Mouse (Mus musculus): ENCODE results near the gene Recql5. TPM values are rescaled to one million over a fixed set of nuclear protein-coding genes. Genes with fewer than 3 reads are reported as not detected.

Recql5 gene
- polyA plus RNA-seq, 1 experiment from 2014 or later, result 20.7 TPM

GRCm38 (mm10) chr11:115964977-115965604 is 31.8 kb upstream of the Recql5 start:
- no peak for ATAC-seq (replicated peaks; ENCODE audit: low FRiP score, low TSS enrichment, low read depth)
- WGBS, result 73% methylated on average over 10 of the region's 10 CpGs

GRCm38 (mm10) chr11:115962651-115963412 is 29.6 kb upstream of the Recql5 start:
- no peak overlapping the region for H3K9ac ChIP-seq (ENCODE audit: low read length)
- ATAC-seq (replicated peaks; ENCODE audit: low FRiP score, low TSS enrichment, low read depth) (no peak), DNase-seq (ENCODE audit: low spot score) (no peak)
- no peaks in the 10 kb centered on the region for H3K27me3 ChIP-seq (replicated peaks; ENCODE audit: control insufficient read depth, insufficient read depth, low read length)
- H3K4me2 ChIP-seq (ENCODE audit: low read length), result no peak overlapping the region
- H3K36me3 ChIP-seq (ENCODE audit: control insufficient read depth, insufficient read depth, low read length), result peaks cover 81% of the 10 kb centered on the region
- H3K4me1 ChIP-seq (replicated peaks; ENCODE audit: control insufficient read depth, insufficient read depth, low read length), result no peaks in the 10 kb centered on the region
- 90% methylated on average over 9 of the region's 9 CpGs for WGBS
- H3K27ac ChIP-seq (ENCODE audit: low read depth), result no peak overlapping the region
- H3K9me3 ChIP-seq (ENCODE audit: control insufficient read depth, low read length), result no peaks in the 10 kb centered on the region
- H3K4me3 ChIP-seq (ENCODE audit: low read depth, low read length), result no peak overlapping the region

More at GRCm38 (mm10) chr11:115964977-115965604, 31.8 kb upstream of the Recql5 start:
- DNase-seq (ENCODE audit: low spot score), result no peak
- Histone ChIP-seq H3K27me3 (replicated peaks; ENCODE audit: control insufficient read depth, insufficient read depth, low read length) (no peaks in the 10 kb centered on the region), H3K4me2 (ENCODE audit: low read length) (no peak overlapping the region), H3K4me3 (ENCODE audit: low read depth, low read length) (no peak overlapping the region), H3K9me3 (ENCODE audit: control insufficient read depth, low read length) (no peaks in the 10 kb centered on the region), H3K9ac (ENCODE audit: low read length) (no peak overlapping the region), H3K4me1 (replicated peaks; ENCODE audit: control insufficient read depth, insufficient read depth, low read length) (peaks cover 5% of the 10 kb centered on the region; the same call in 1 of the 2 replicates), H3K27ac (ENCODE audit: low read depth) (no peak overlapping the region), H3K36me3 (ENCODE audit: control insufficient read depth, insufficient read depth, low read length) (peaks cover 66% of the 10 kb centered on the region)

GRCm38 (mm10) chr11:115959018-115959417 is 25.7 kb upstream of the Recql5 start:
- Histone ChIP-seq H3K9ac (ENCODE audit: low read length) (no peak overlapping the region), H3K27ac (ENCODE audit: low read depth) (no peak overlapping the region), H3K36me3 (ENCODE audit: control insufficient read depth, insufficient read depth, low read length) (peaks cover 70% of the 10 kb centered on the region), H3K9me3 (ENCODE audit: control insufficient read depth, low read length) (no peaks in the 10 kb centered on the region), H3K27me3 (replicated peaks; ENCODE audit: control insufficient read depth, insufficient read depth, low read length) (no peaks in the 10 kb centered on the region), H3K4me3 (ENCODE audit: low read depth, low read length) (no peak overlapping the region), H3K4me2 (ENCODE audit: low read length) (no peak overlapping the region), H3K4me1 (replicated peaks; ENCODE audit: control insufficient read depth, insufficient read depth, low read length) (no peaks in the 10 kb centered on the region)
- 96% methylated on average over 9 of the region's 9 CpGs for WGBS
- DNase-seq (ENCODE audit: low spot score) (no peak), ATAC-seq (replicated peaks; ENCODE audit: low FRiP score, low TSS enrichment, low read depth) (no peak)

GRCm38 (mm10) chr11:115957971-115958370 is 24.7 kb upstream of the Recql5 start:
- no peak overlapping the region for H3K4me3 ChIP-seq (ENCODE audit: low read depth, low read length)
- H3K4me1 ChIP-seq (replicated peaks; ENCODE audit: control insufficient read depth, insufficient read depth, low read length), result no peaks in the 10 kb centered on the region
- H3K9ac ChIP-seq (ENCODE audit: low read length), result no peak overlapping the region
- no peak overlapping the region for H3K4me2 ChIP-seq (ENCODE audit: low read length)
- H3K9me3 ChIP-seq (ENCODE audit: control insufficient read depth, low read length), result no peaks in the 10 kb centered on the region
- no peak for DNase-seq (ENCODE audit: low spot score)
- H3K36me3 ChIP-seq (ENCODE audit: control insufficient read depth, insufficient read depth, low read length), result peaks cover 70% of the 10 kb centered on the region
- H3K27ac ChIP-seq (ENCODE audit: low read depth), result no peak overlapping the region
- H3K27me3 ChIP-seq (replicated peaks; ENCODE audit: control insufficient read depth, insufficient read depth, low read length), result no peaks in the 10 kb centered on the region
- no peak for ATAC-seq (replicated peaks; ENCODE audit: low FRiP score, low TSS enrichment, low read depth)
- 71% methylated on average over 7 of the region's 7 CpGs for WGBS

GRCm38 (mm10) chr11:115956453-115956852 is 23.2 kb upstream of the Recql5 start:
- no peak; the same call in 1 of the 2 replicates for ATAC-seq (replicated peaks; ENCODE audit: low FRiP score, low TSS enrichment, low read depth)
- Histone ChIP-seq H3K27ac (ENCODE audit: low read depth) (peak overlapping the region; percentile 62), H3K4me3 (ENCODE audit: low read depth, low read length) (no peak overlapping the region), H3K4me1 (replicated peaks; ENCODE audit: control insufficient read depth, insufficient read depth, low read length) (no peaks in the 10 kb centered on the region), H3K4me2 (ENCODE audit: low read length) (no peak overlapping the region), H3K27me3 (replicated peaks; ENCODE audit: control insufficient read depth, insufficient read depth, low read length) (no peaks in the 10 kb centered on the region), H3K36me3 (ENCODE audit: control insufficient read depth, insufficient read depth, low read length) (peaks cover 69% of the 10 kb centered on the region), H3K9ac (ENCODE audit: low read length) (no peak overlapping the region), H3K9me3 (ENCODE audit: control insufficient read depth, low read length) (no peaks in the 10 kb centered on the region)
- peak; percentile 57 for DNase-seq (ENCODE audit: low spot score)
- 59% methylated on average over 4 of the region's 4 CpGs for WGBS

- H3K36me3 ChIP-seq (ENCODE audit: control insufficient read depth, insufficient read depth, low read length), result peaks cover 63% of the 10 kb centered on the region
- peak overlapping the region; percentile 34; the same call in 1 of the 2 replicates for H3K27ac ChIP-seq (ENCODE audit: low read depth)
- H3K9me3 ChIP-seq (ENCODE audit: control insufficient read depth, low read length), result no peaks in the 10 kb centered on the region
- H3K4me2 ChIP-seq (ENCODE audit: low read length), result no peak overlapping the region
- H3K4me1 ChIP-seq (replicated peaks; ENCODE audit: control insufficient read depth, insufficient read depth, low read length), result no peaks in the 10 kb centered on the region
- H3K27me3 ChIP-seq (replicated peaks; ENCODE audit: control insufficient read depth, insufficient read depth, low read length), result no peaks in the 10 kb centered on the region
- H3K9ac ChIP-seq (ENCODE audit: low read length), result no peak overlapping the region
- ATAC-seq (replicated peaks; ENCODE audit: low FRiP score, low TSS enrichment, low read depth), result peak; percentile 48; the same call in 1 of the 2 replicates
- WGBS, result 60% methylated on average over 10 of the region's 10 CpGs
- H3K4me3 ChIP-seq (ENCODE audit: low read depth, low read length), result no peak overlapping the region
- no peak for DNase-seq (ENCODE audit: low spot score)
Observed at GRCm38 (mm10) chr11:115955195-115955858, 22.1 kb upstream of the Recql5 start.

GRCm38 (mm10) chr11:115954712-115955111 is 21.4 kb upstream of the Recql5 start:
- H3K36me3 ChIP-seq (ENCODE audit: control insufficient read depth, insufficient read depth, low read length), result peaks cover 60% of the 10 kb centered on the region
- 76% methylated on average over 5 of the region's 5 CpGs for WGBS
- H3K9ac ChIP-seq (ENCODE audit: low read length), result no peak overlapping the region
- H3K27ac ChIP-seq (ENCODE audit: low read depth), result 0 out of 2 replicates have a peak overlapping the region, but pooled peaks have one; percentile 34
- no peak overlapping the region for H3K4me3 ChIP-seq (ENCODE audit: low read depth, low read length)
- H3K4me2 ChIP-seq (ENCODE audit: low read length), result no peak overlapping the region
- H3K27me3 ChIP-seq (replicated peaks; ENCODE audit: control insufficient read depth, insufficient read depth, low read length), result no peaks in the 10 kb centered on the region
- DNase-seq (ENCODE audit: low spot score), result no peak
- no peak for ATAC-seq (replicated peaks; ENCODE audit: low FRiP score, low TSS enrichment, low read depth)
- no peaks in the 10 kb centered on the region for H3K4me1 ChIP-seq (replicated peaks; ENCODE audit: control insufficient read depth, insufficient read depth, low read length)
- H3K9me3 ChIP-seq (ENCODE audit: control insufficient read depth, low read length), result no peaks in the 10 kb centered on the region

GRCm38 (mm10) chr11:115950719-115951118 is 17.4 kb upstream of the Recql5 start:
- H3K4me2 ChIP-seq (ENCODE audit: low read length), result no peak overlapping the region
- DNase-seq (ENCODE audit: low spot score) (no peak), ATAC-seq (replicated peaks; ENCODE audit: low FRiP score, low TSS enrichment, low read depth) (no peak)
- WGBS, result 86% methylated on average over 2 of the region's 2 CpGs
- H3K4me1 ChIP-seq (replicated peaks; ENCODE audit: control insufficient read depth, insufficient read depth, low read length), result no peaks in the 10 kb centered on the region
- H3K9me3 ChIP-seq (ENCODE audit: control insufficient read depth, low read length), result no peaks in the 10 kb centered on the region
- no peak overlapping the region for H3K27ac ChIP-seq (ENCODE audit: low read depth)
- peaks cover 72% of the 10 kb centered on the region for H3K36me3 ChIP-seq (ENCODE audit: control insufficient read depth, insufficient read depth, low read length)
- H3K9ac ChIP-seq (ENCODE audit: low read length), result no peak overlapping the region
- no peaks in the 10 kb centered on the region for H3K27me3 ChIP-seq (replicated peaks; ENCODE audit: control insufficient read depth, insufficient read depth, low read length)
- no peak overlapping the region for H3K4me3 ChIP-seq (ENCODE audit: low read depth, low read length)

Data from intestine, embryonic 14.5 days (tissue).